Mouse (Mus musculus) kidney, embryonic 16.5 days (tissue): ENCODE results near the gene Mapk6. TPM values are rescaled to one million over a fixed set of nuclear protein-coding genes. Genes with fewer than 3 reads are reported as not detected.

Experiments used
- ATAC-seq: fragments of 200-750 bp; cut with Nextera tagmentation; 2 replicates; pipeline ENCODE4 v1.8.0; 2017; ENCODE audit warnings: moderate TSS enrichment; ENCODE audit not compliant: low FRiP score, low TSS enrichment
- H3K27ac ChIP-seq: fragments of 300-500 bp; sonication (generic); 2 replicates; pipeline ENCODE4 v1.5.1; 2014; ENCODE audit warnings: low read length
- H3K27me3 ChIP-seq: fragments of 300-500 bp; sonication (generic); 2 replicates; pipeline ENCODE4 v1.6.1; 2014; ENCODE audit warnings: low read length, control low read depth, mixed read lengths; ENCODE audit not compliant: insufficient read depth
- H3K36me3 ChIP-seq: fragments of 300-500 bp; sonication (generic); 2 replicates; pipeline ENCODE4 v1.6.1; 2014; ENCODE audit warnings: low read length, control low read depth, mixed read lengths; ENCODE audit not compliant: insufficient read depth
- H3K4me1 ChIP-seq: fragments of 300-500 bp; sonication (generic); 2 replicates; pipeline ENCODE4 v1.6.1; 2014; ENCODE audit warnings: low read length, control low read depth, mixed read lengths; ENCODE audit not compliant: insufficient read depth
- H3K4me2 ChIP-seq: fragments of 300-500 bp; sonication (generic); replicated peaks from 2 replicates; pipeline ENCODE4 v1.6.1; 2014; ENCODE audit warnings: low read depth, low read length
- H3K4me3 ChIP-seq: fragments of 300-500 bp; sonication (generic); 2 replicates; pipeline ENCODE4 v1.5.1; 2014; ENCODE audit warnings: mild to moderate bottlenecking, low read length
- H3K9ac ChIP-seq: fragments of 300-500 bp; sonication (generic); replicated peaks from 2 replicates; pipeline ENCODE4 v1.6.1; 2014; ENCODE audit warnings: low read length
- H3K9me3 ChIP-seq: fragments of 300-500 bp; sonication (generic); 2 replicates; pipeline ENCODE4 v1.6.1; 2016; ENCODE audit warnings: low read length, control low read depth
- WGBS: fragments of 180-500 bp; shearing (Covaris S2); extraction: QIAGEN DNeasy Blood & Tissue Kit; methylation state at CpG from one replicate; pipeline ENCODE4 v1.1.7; 2014; 5-methylcytosine and 5-hydroxymethylcytosine counted together
- polyA plus RNA-seq: library from polyadenylated mRNA; unstranded; fragments of >200 nt; fragmentation: Nextera tagmentation; extraction: Ambion mirVana; gene quantifications from 2 replicates; pipeline ENCODE4 v1.2.1, GENCODE M21; 2015

Gene Mapk6
- polyA plus RNA-seq, 1 experiment from 2014 or later = 55.0 TPM

- no peak overlapping the region for H3K9ac ChIP-seq
- no peak overlapping the region for H3K4me3 ChIP-seq
- H3K27me3 ChIP-seq = no peaks in the 10 kb centered on the region
- H3K9me3 ChIP-seq = no peaks in the 10 kb centered on the region
- ATAC-seq = no peak
- no peaks in the 10 kb centered on the region for H3K36me3 ChIP-seq
- H3K4me2 ChIP-seq = no peak overlapping the region
- H3K4me1 ChIP-seq = no peaks in the 10 kb centered on the region
- no peak overlapping the region for H3K27ac ChIP-seq
- 71% methylated on average over 9 of the region's 9 CpGs for WGBS
These were observed 17.8 kb upstream of the Mapk6 start for GRCm38 (mm10) chr9:75427366-75428273.

GRCm38 (mm10) chr9:75425796-75426391 is 16.1 kb upstream of the Mapk6 start:
- H3K4me2 ChIP-seq = no peak overlapping the region
- no peak overlapping the region for H3K9ac ChIP-seq
- H3K4me1 ChIP-seq = no peaks in the 10 kb centered on the region
- 69% methylated on average over 7 of the region's 7 CpGs for WGBS
- H3K27me3 ChIP-seq = no peaks in the 10 kb centered on the region
- H3K4me3 ChIP-seq = no peak overlapping the region
- no peaks in the 10 kb centered on the region for H3K9me3 ChIP-seq
- ATAC-seq = 0 out of 2 replicates have a peak, but pooled peaks have one; percentile 22
- H3K36me3 ChIP-seq = no peaks in the 10 kb centered on the region
- H3K27ac ChIP-seq = no peak overlapping the region

GRCm38 (mm10) chr9:75424358-75425150 is 14.7 kb upstream of the Mapk6 start:
- no peaks in the 10 kb centered on the region for H3K9me3 ChIP-seq
- no peak for ATAC-seq
- H3K27me3 ChIP-seq = no peaks in the 10 kb centered on the region
- H3K36me3 ChIP-seq = no peaks in the 10 kb centered on the region
- WGBS = 41% methylated on average over 6 of the region's 6 CpGs
- H3K4me1 ChIP-seq = no peaks in the 10 kb centered on the region
- no peak overlapping the region for H3K9ac ChIP-seq
- H3K4me3 ChIP-seq = no peak overlapping the region
- H3K27ac ChIP-seq = no peak overlapping the region
- no peak overlapping the region for H3K4me2 ChIP-seq

- Histone ChIP-seq H3K4me1 (no peaks in the 10 kb centered on the region), H3K27me3 (no peaks in the 10 kb centered on the region), H3K9me3 (no peaks in the 10 kb centered on the region), H3K4me2 (no peak overlapping the region), H3K27ac (no peak overlapping the region), H3K9ac (no peak overlapping the region), H3K36me3 (no peaks in the 10 kb centered on the region), H3K4me3 (no peak overlapping the region)
- WGBS = 39% methylated on average over 5 of the region's 5 CpGs
- ATAC-seq = no peak
These were observed 13.9 kb upstream of the Mapk6 start for GRCm38 (mm10) chr9:75423683-75424082.

- no peak overlapping the region for H3K4me3 ChIP-seq
- no peak overlapping the region for H3K9ac ChIP-seq
- no peak overlapping the region for H3K4me2 ChIP-seq
- H3K36me3 ChIP-seq = no peaks in the 10 kb centered on the region
- no peaks in the 10 kb centered on the region for H3K9me3 ChIP-seq
- 94% methylated on average over 3 of the region's 3 CpGs for WGBS
- no peak overlapping the region for H3K27ac ChIP-seq
- no peaks in the 10 kb centered on the region for H3K4me1 ChIP-seq
- no peaks in the 10 kb centered on the region for H3K27me3 ChIP-seq
- no peak for ATAC-seq
These were observed 12.5 kb upstream of the Mapk6 start for GRCm38 (mm10) chr9:75422251-75422691.

- ATAC-seq = no peak
- Histone ChIP-seq H3K4me1 (0 out of 2 replicates have a peak, but pooled peaks cover 13% of the 10 kb centered on the region), H3K9ac (no peak overlapping the region), H3K4me2 (no peak overlapping the region), H3K4me3 (no peak overlapping the region), H3K27me3 (no peaks in the 10 kb centered on the region), H3K27ac (no peak overlapping the region), H3K9me3 (no peaks in the 10 kb centered on the region), H3K36me3 (no peaks in the 10 kb centered on the region)
- 18% methylated on average over 5 of the region's 5 CpGs for WGBS
These were observed 4.4 kb upstream of the Mapk6 start for GRCm38 (mm10) chr9:75414204-75414603.

GRCm38 (mm10) chr9:75413206-75413605 is 3.4 kb upstream of the Mapk6 start:
- no peak for ATAC-seq
- WGBS = 65% methylated on average over 5 of the region's 5 CpGs
- Histone ChIP-seq H3K27me3 (no peaks in the 10 kb centered on the region), H3K27ac (no peak overlapping the region), H3K9me3 (no peaks in the 10 kb centered on the region), H3K4me2 (no peak overlapping the region), H3K36me3 (no peaks in the 10 kb centered on the region), H3K4me1 (0 out of 2 replicates have a peak, but pooled peaks cover 16% of the 10 kb centered on the region), H3K4me3 (no peak overlapping the region), H3K9ac (no peak overlapping the region)

GRCm38 (mm10) chr9:75411584-75411983 is 1.8 kb upstream of the Mapk6 start:
- Histone ChIP-seq H3K36me3 (no peaks in the 10 kb centered on the region), H3K27me3 (no peaks in the 10 kb centered on the region), H3K4me3 (no peak overlapping the region), H3K4me1 (peaks cover 27% of the 10 kb centered on the region), H3K27ac (no peak overlapping the region), H3K9ac (no peak overlapping the region), H3K9me3 (no peaks in the 10 kb centered on the region), H3K4me2 (no peak overlapping the region)
- no peak for ATAC-seq
- 75% methylated on average over 9 of the region's 9 CpGs for WGBS

GRCm38 (mm10) chr9:75410868-75411487 is 1.2 kb upstream of the Mapk6 start:
- Histone ChIP-seq H3K27me3 (no peaks in the 10 kb centered on the region), H3K9ac (no peak overlapping the region), H3K4me2 (peak overlapping the region; percentile 82; the same call in 1 of the 2 replicates), H3K36me3 (no peaks in the 10 kb centered on the region), H3K4me1 (peaks cover 30% of the 10 kb centered on the region), H3K4me3 (no peak overlapping the region), H3K9me3 (no peaks in the 10 kb centered on the region), H3K27ac (no peak overlapping the region)
- no peak for ATAC-seq
- WGBS = 45% methylated on average over 6 of the region's 6 CpGs
